Mouse (Mus musculus): ENCODE measurements around the gene Zfp593. TPM values are rescaled to one million over a fixed set of nuclear protein-coding genes. Genes with fewer than 3 reads are reported as not detected.

Zfp593 gene
- polyA plus RNA-seq, 1 experiment from 2014 or later = 16.7 TPM

GRCm38 (mm10) chr4:134238686-134239085 lies 6.7 kb downstream of the Zfp593 start:
- 11% methylated on average over 10 of the region's 10 CpGs for WGBS
- H3K27ac ChIP-seq = no peak overlapping the region
- no peaks in the 10 kb centered on the region for H3K4me1 ChIP-seq (replicated peaks)
- H3K27me3 ChIP-seq (replicated peaks) = peaks cover 4% of the 10 kb centered on the region; the same call in 1 of the 2 replicates
- peak overlapping the region; percentile 56 for H3K4me2 ChIP-seq (replicated peaks)
- peak overlapping the region; percentile 46 for H3K4me3 ChIP-seq (replicated peaks)
- no peak overlapping the region for H3K9ac ChIP-seq
- H3K9me3 ChIP-seq = no peaks in the 10 kb centered on the region
- no peaks in the 10 kb centered on the region for H3K36me3 ChIP-seq
- ATAC-seq = peak; percentile 5; the same call in 1 of the 2 replicates

GRCm38 (mm10) chr4:134238279-134238651 lies 7.1 kb downstream of the Zfp593 start, which contains the start of gene Cnksr1:
Gene Cnksr1 (minus strand): TSS chr4:134238399.
- H3K27ac ChIP-seq = peak within 1 kb of the TSS; percentile 72
- no peaks in the 10 kb centered on the region for H3K36me3 ChIP-seq
- peaks cover 4% of the 10 kb centered on the region; the same call in 1 of the 2 replicates for H3K27me3 ChIP-seq (replicated peaks)
- no peaks in the 10 kb centered on the region for H3K4me1 ChIP-seq (replicated peaks)
- H3K4me2 ChIP-seq (replicated peaks) = peak within 1 kb of the TSS; percentile 56
- peak; percentile 97 for ATAC-seq
- peak within 1 kb of the TSS; percentile 46 for H3K4me3 ChIP-seq (replicated peaks)
- WGBS = 2% methylated on average over 18 of the region's 18 CpGs
- peak within 1 kb of the TSS; percentile 42 for H3K9ac ChIP-seq
- H3K9me3 ChIP-seq = no peaks in the 10 kb centered on the region

- peak; percentile 79 for ATAC-seq
- H3K27me3 ChIP-seq (replicated peaks) = peaks cover 4% of the 10 kb centered on the region; the same call in 1 of the 2 replicates
- peak overlapping the region; percentile 42 for H3K9ac ChIP-seq
- no peaks in the 10 kb centered on the region for H3K4me1 ChIP-seq (replicated peaks)
- H3K4me3 ChIP-seq (replicated peaks) = peak overlapping the region; percentile 46
- H3K9me3 ChIP-seq = no peaks in the 10 kb centered on the region
- H3K36me3 ChIP-seq = no peaks in the 10 kb centered on the region
- 13% methylated on average over 18 of the region's 19 CpGs for WGBS
- H3K27ac ChIP-seq = peak overlapping the region; percentile 72
- peak overlapping the region; percentile 56 for H3K4me2 ChIP-seq (replicated peaks)
Observed at GRCm38 (mm10) chr4:134237582-134238278, 7.7 kb downstream of the Zfp593 start.

GRCm38 (mm10) chr4:134234876-134235275 lies 10.5 kb downstream of the Zfp593 start:
- no peak overlapping the region for H3K4me3 ChIP-seq (replicated peaks)
- H3K27ac ChIP-seq = no peak overlapping the region
- H3K4me1 ChIP-seq (replicated peaks) = no peaks in the 10 kb centered on the region; the same call in 1 of the 2 replicates
- 83% methylated on average over 5 of the region's 5 CpGs for WGBS
- H3K9ac ChIP-seq = no peak overlapping the region
- ATAC-seq = no peak
- no peaks in the 10 kb centered on the region for H3K9me3 ChIP-seq
- H3K36me3 ChIP-seq = no peaks in the 10 kb centered on the region
- no peak overlapping the region for H3K4me2 ChIP-seq (replicated peaks)
- peaks cover 4% of the 10 kb centered on the region; the same call in 1 of the 2 replicates for H3K27me3 ChIP-seq (replicated peaks)

- Histone ChIP-seq H3K9ac (no peak overlapping the region), H3K27me3 (replicated peaks) (no peaks in the 10 kb centered on the region), H3K4me2 (replicated peaks) (peak overlapping the region; percentile 22; the same call in 1 of the 2 replicates), H3K9me3 (no peaks in the 10 kb centered on the region), H3K4me3 (replicated peaks) (no peak overlapping the region), H3K4me1 (replicated peaks) (no peaks in the 10 kb centered on the region; the same call in 1 of the 2 replicates), H3K36me3 (no peaks in the 10 kb centered on the region), H3K27ac (no peak overlapping the region)
- ATAC-seq = peak; percentile 83
- WGBS = 23% methylated on average over 8 of the region's 8 CpGs
Observed at GRCm38 (mm10) chr4:134230431-134230830, 15.0 kb downstream of the Zfp593 start.

GRCm38 (mm10) chr4:134227194-134227593 lies 18.2 kb downstream of the Zfp593 start, which contains the start of gene Catsper4:
Gene Catsper4 (minus strand): TSS chr4:134227383.
- WGBS = 73% methylated on average over 8 of the region's 8 CpGs
- H3K27me3 ChIP-seq (replicated peaks) = no peaks in the 10 kb centered on the region
- H3K4me1 ChIP-seq (replicated peaks) = peaks cover 4% of the 10 kb centered on the region; the same call in 1 of the 2 replicates
- H3K36me3 ChIP-seq = no peaks in the 10 kb centered on the region
- H3K9ac ChIP-seq = no peak within 1 kb of the TSS
- H3K4me3 ChIP-seq (replicated peaks) = no peak within 1 kb of the TSS
- no peak for ATAC-seq
- H3K9me3 ChIP-seq = no peaks in the 10 kb centered on the region
- no peak within 1 kb of the TSS for H3K27ac ChIP-seq
- H3K4me2 ChIP-seq (replicated peaks) = no peak within 1 kb of the TSS

GRCm38 (mm10) chr4:134222793-134223600 lies 22.4 kb downstream of the Zfp593 start:
- Histone ChIP-seq H3K4me3 (replicated peaks) (no peak overlapping the region), H3K4me1 (replicated peaks) (0 out of 2 replicates have a peak, but pooled peaks cover 4% of the 10 kb centered on the region), H3K9ac (peak overlapping the region; percentile 26; the same call in 1 of the 2 replicates), H3K36me3 (no peaks in the 10 kb centered on the region), H3K9me3 (no peaks in the 10 kb centered on the region), H3K4me2 (replicated peaks) (peak overlapping the region; percentile 36), H3K27me3 (replicated peaks) (no peaks in the 10 kb centered on the region), H3K27ac (peak overlapping the region; percentile 82)
- ATAC-seq = peak; percentile 93
- 43% methylated on average over 11 of the region's 11 CpGs for WGBS

GRCm38 (mm10) chr4:134206488-134207053 lies 38.8 kb downstream of the Zfp593 start:
- no peaks in the 10 kb centered on the region for H3K9me3 ChIP-seq
- no peak overlapping the region for H3K4me3 ChIP-seq (replicated peaks)
- no peaks in the 10 kb centered on the region for H3K4me1 ChIP-seq (replicated peaks)
- no peaks in the 10 kb centered on the region for H3K36me3 ChIP-seq
- no peak overlapping the region for H3K4me2 ChIP-seq (replicated peaks)
- no peak overlapping the region for H3K9ac ChIP-seq
- WGBS = 53% methylated on average over 6 of the region's 6 CpGs
- no peak overlapping the region for H3K27ac ChIP-seq
- ATAC-seq = no peak
- no peaks in the 10 kb centered on the region for H3K27me3 ChIP-seq (replicated peaks)

GRCm38 (mm10) chr4:134203340-134203896 lies 42.0 kb downstream of the Zfp593 start:
- ATAC-seq = no peak
- Histone ChIP-seq H3K27me3 (replicated peaks) (no peaks in the 10 kb centered on the region), H3K4me3 (replicated peaks) (no peak overlapping the region), H3K9me3 (no peaks in the 10 kb centered on the region), H3K4me1 (replicated peaks) (no peaks in the 10 kb centered on the region), H3K27ac (no peak overlapping the region), H3K9ac (no peak overlapping the region), H3K4me2 (replicated peaks) (no peak overlapping the region), H3K36me3 (no peaks in the 10 kb centered on the region)
- WGBS = 85% methylated on average over 17 of the region's 17 CpGs

- Histone ChIP-seq H3K27ac (no peak within 1 kb of the TSS), H3K4me1 (replicated peaks) (no peaks in the 10 kb centered on the region), H3K9me3 (no peaks in the 10 kb centered on the region), H3K36me3 (no peaks in the 10 kb centered on the region), H3K27me3 (replicated peaks) (no peaks in the 10 kb centered on the region), H3K4me2 (replicated peaks) (no peak within 1 kb of the TSS), H3K4me3 (replicated peaks) (no peak within 1 kb of the TSS), H3K9ac (no peak within 1 kb of the TSS)
- WGBS = 93% methylated on average over 4 of the region's 4 CpGs
- ATAC-seq = no peak
Observed at GRCm38 (mm10) chr4:134202904-134203303, 42.5 kb downstream of the Zfp593 start, which contains the start of gene Gm7534. Gene Gm7534 (minus strand): TSS chr4:134203004.

GRCm38 (mm10) chr4:134199371-134199770 lies 46.0 kb downstream of the Zfp593 start:
- Histone ChIP-seq H3K4me1 (replicated peaks) (no peaks in the 10 kb centered on the region), H3K27me3 (replicated peaks) (no peaks in the 10 kb centered on the region), H3K27ac (no peak overlapping the region), H3K9ac (no peak overlapping the region), H3K4me2 (replicated peaks) (no peak overlapping the region), H3K36me3 (no peaks in the 10 kb centered on the region), H3K4me3 (replicated peaks) (no peak overlapping the region), H3K9me3 (no peaks in the 10 kb centered on the region)
- no peak for ATAC-seq
- WGBS = 73% methylated on average over 2 of the region's 2 CpGs

Measured in intestine, embryonic 15.5 days (tissue).